Mouse (Mus musculus) G1E (cell line): ENCODE results near the gene Ppp1r32.

ENCODE experiments used
- CTCF ChIP-seq: IDR thresholded peaks from 2 replicates; pipeline ENCODE4 v1.5.1; 2012; ENCODE audit warnings: low read depth, low read length, inconsistent platforms, mixed read lengths
- GATA1 ChIP-seq: IDR thresholded peaks from 2 replicates; pipeline ENCODE4 v1.6.1; 2012; ENCODE audit warnings: borderline replicate concordance, low read length, inconsistent platforms, mixed read lengths
- POLR2AphosphoS5 ChIP-seq: IDR thresholded peaks from 2 replicates; pipeline ENCODE4 v1.6.1; 2012; ENCODE audit warnings: low read depth, low read length, inconsistent platforms; ENCODE audit not compliant: insufficient replicate concordance
- TAL1 ChIP-seq: conservative IDR thresholded peaks from 2 replicates; pipeline ENCODE4 v1.6.1; 2012; ENCODE audit warnings: low read depth, low read length, inconsistent platforms, mixed read lengths

- TF ChIP-seq CTCF (no peak), POLR2AphosphoS5 (no peak), TAL1 (no peak), GATA1 (no peak)
Observed at GRCm38 (mm10) chr19:10461584-10461983, 21.1 kb downstream of the Ppp1r32 start.
